Mouse (Mus musculus): ENCODE results near the gene Zfp282.

- TF ChIP-seq USF1 (IDR thresholded peaks at IDR 0.05; ENCODE audit: low read depth) = no peak
- no peak for TF ChIP-seq POLR2AphosphoS2 (IDR thresholded peaks at IDR 0.05; ENCODE audit: insufficient read length, low read depth)
- TF ChIP-seq MYOD1 (IDR thresholded peaks at IDR 0.05; ENCODE audit: control insufficient read depth in 1 of 3, insufficient read length in 2 of 3, low read depth in 2 of 3) = no peak
- no peak for TF ChIP-seq POLR2A (IDR thresholded peaks at IDR 0.05; ENCODE audit: insufficient read length, low read depth)
Measured at GRCm38 (mm10) chr6:47954425-47954824, 77.4 kb downstream of the Zfp282 start.
